Mouse (Mus musculus): Measurements from ENCODE around the gene Olfr1499. TPM values are rescaled to one million over a fixed set of nuclear protein-coding genes. Genes with fewer than 3 reads are reported as not detected.
"Not testable (repeated sequence)": the region's sequence is repeated elsewhere in the genome, so short reads cannot be mapped to it uniquely, and the experiment has no call there.

Olfr1499 gene
- not detected in 2 replicates for polyA plus RNA-seq (2012; rRNA removed)

- no peak for DNase-seq (ENCODE audit: low read depth)
Measured at GRCm38 (mm10) chr19:13819347-13819746, at the start of gene Olfr1499. Gene Olfr1499 (minus strand): TSS chr19:13819447.

GRCm38 (mm10) chr19:13861495-13861894 is 42.2 kb upstream of the Olfr1499 start, which contains the start of gene Olfr1502:
Gene Olfr1502 (plus strand): TSS chr19:13861795.
- DNase-seq (ENCODE audit: low read depth) = no peak

GRCm38 (mm10) chr19:13850592-13850991 is 31.3 kb upstream of the Olfr1499 start, which contains the start of gene Olfr1501:
Gene Olfr1501 (minus strand): TSS chr19:13850692.
- DNase-seq (ENCODE audit: low read depth) = not testable (repeated sequence)

- no peak for DNase-seq (ENCODE audit: low read depth)
Measured at GRCm38 (mm10) chr19:13830388-13830787, 11.1 kb upstream of the Olfr1499 start, which contains the start of gene Olfr1500. Gene Olfr1500 (minus strand): TSS chr19:13830488.

- DNase-seq (ENCODE audit: low read depth) = no peak
Measured at GRCm38 (mm10) chr19:13828447-13828846, 9.2 kb upstream of the Olfr1499 start.

GRCm38 (mm10) chr19:13820847-13821246 is 1.6 kb upstream of the Olfr1499 start:
- DNase-seq (ENCODE audit: low read depth) = no peak

- DNase-seq (ENCODE audit: low read depth) = no peak
Measured at GRCm38 (mm10) chr19:13818827-13819226, 420 bp downstream of the Olfr1499 start.

- no peak for DNase-seq (ENCODE audit: low read depth)
Measured at GRCm38 (mm10) chr19:13812823-13813222, 6.4 kb downstream of the Olfr1499 start.

- DNase-seq (ENCODE audit: low read depth) = not testable (repeated sequence)
Measured at GRCm38 (mm10) chr19:13805486-13805885, 13.8 kb downstream of the Olfr1499 start.

GRCm38 (mm10) chr19:13798102-13798501 is 21.1 kb downstream of the Olfr1499 start, which contains the start of gene Olfr1497:
Gene Olfr1497 (minus strand): TSS chr19:13798202.
- DNase-seq (ENCODE audit: low read depth) = no peak

- DNase-seq (ENCODE audit: low read depth) = no peak
Measured at GRCm38 (mm10) chr19:13777578-13777977, 41.7 kb downstream of the Olfr1499 start, which contains the start of gene Olfr1496. Gene Olfr1496 (plus strand): TSS chr19:13777878.

GRCm38 (mm10) chr19:13768565-13769276 is 50.5 kb downstream of the Olfr1499 start:
- DNase-seq (ENCODE audit: low read depth) = no peak

GRCm38 (mm10) chr19:13764306-13764705 is 54.9 kb downstream of the Olfr1499 start, which contains the start of gene Olfr1495:
Gene Olfr1495 (plus strand): TSS chr19:13764606.
- DNase-seq (ENCODE audit: low read depth) = no peak

Other genes with a start within 250 kb of the Olfr1499 start
- not detected in 2 replicates for gene Olfr1484, start 235.9 kb downstream of the Olfr1499 start, polyA plus RNA-seq (2012; rRNA removed)
- not detected in 2 replicates for gene Olfr1487, start 202.1 kb downstream of the Olfr1499 start, polyA plus RNA-seq (2012; rRNA removed)
- not detected in 2 replicates for gene Olfr1489, start 187.8 kb downstream of the Olfr1499 start, polyA plus RNA-seq (2012; rRNA removed)
- not detected in 2 replicates for gene Olfr1490, start 168.4 kb downstream of the Olfr1499 start, polyA plus RNA-seq (2012; rRNA removed)
- gene Olfr1491, start 122.2 kb downstream of the Olfr1499 start, polyA plus RNA-seq (2012; rRNA removed) = not detected in 2 replicates
- gene Olfr1493-ps1, start 96.2 kb downstream of the Olfr1499 start, polyA plus RNA-seq (2012; rRNA removed) = not detected in 2 replicates
- not detected in 2 replicates for gene Olfr1494, start 79.7 kb downstream of the Olfr1499 start, polyA plus RNA-seq (2012; rRNA removed)
- gene Olfr1495, start 54.8 kb downstream of the Olfr1499 start, polyA plus RNA-seq (2012; rRNA removed) = not detected in 2 replicates
- gene Olfr1496, start 41.6 kb downstream of the Olfr1499 start, polyA plus RNA-seq (2012; rRNA removed) = not detected in 2 replicates
- gene Olfr1497, start 21.2 kb downstream of the Olfr1499 start, polyA plus RNA-seq (2012; rRNA removed) = not detected in 2 replicates
- gene Olfr1500, start 11.0 kb upstream of the Olfr1499 start, polyA plus RNA-seq (2012; rRNA removed) = not detected in 2 replicates
- gene Olfr1501, start 31.2 kb upstream of the Olfr1499 start, polyA plus RNA-seq (2012; rRNA removed) = not detected in 2 replicates
- not detected in 2 replicates for gene Olfr1502, start 42.3 kb upstream of the Olfr1499 start, polyA plus RNA-seq (2012; rRNA removed)
- not detected in 2 replicates for gene Olfr1504, start 78.5 kb upstream of the Olfr1499 start, polyA plus RNA-seq (2012; rRNA removed)
- gene Olfr1505, start 94.1 kb upstream of the Olfr1499 start, polyA plus RNA-seq (2012; rRNA removed) = not detected in 2 replicates

Data from gonadal fat pad, adult 2 months (tissue).